Mouse (Mus musculus) stomach, embryonic 15.5 days (tissue): ENCODE data around the gene Bpi. TPM values are rescaled to one million over a fixed set of nuclear protein-coding genes. Genes with fewer than 3 reads are reported as not detected.

Source experiments
- ATAC-seq: fragments of 200-750 bp; cut with Nextera tagmentation; 2 replicates; pipeline ENCODE4 v1.8.0; 2017; ENCODE audit warnings: low read depth, moderate number of reproducible peaks, moderate TSS enrichment; ENCODE audit not compliant: insufficient read depth, low FRiP score
- H3K27ac ChIP-seq: fragments of 300-500 bp; sonication (generic); 2 replicates; pipeline ENCODE4 v1.5.1; 2015; ENCODE audit warnings: mild to moderate bottlenecking, inconsistent platforms
- H3K27me3 ChIP-seq: fragments of 300-500 bp; sonication (generic); replicated peaks from 2 replicates; pipeline ENCODE4 v1.6.1; 2015; ENCODE audit warnings: inconsistent platforms
- H3K36me3 ChIP-seq: fragments of 300-500 bp; sonication (generic); 2 replicates; pipeline ENCODE4 v1.6.1; 2015; ENCODE audit warnings: inconsistent platforms
- H3K4me1 ChIP-seq: fragments of 300-500 bp; sonication (generic); 2 replicates; pipeline ENCODE4 v1.6.1; 2015; ENCODE audit warnings: inconsistent platforms
- H3K4me2 ChIP-seq: fragments of 300-500 bp; sonication (generic); 2 replicates; pipeline ENCODE4 v1.6.1; 2015; ENCODE audit warnings: mild to moderate bottlenecking, inconsistent platforms
- H3K4me3 ChIP-seq: fragments of 300-500 bp; sonication (generic); replicated peaks from 2 replicates; pipeline ENCODE4 v1.5.1; 2015; ENCODE audit warnings: inconsistent platforms
- H3K9ac ChIP-seq: fragments of 300-500 bp; sonication (generic); 2 replicates; pipeline ENCODE4 v1.6.1; 2015; ENCODE audit warnings: inconsistent platforms
- H3K9me3 ChIP-seq: fragments of 300-500 bp; sonication (generic); 2 replicates; pipeline ENCODE4 v1.6.1; 2016; ENCODE audit warnings: inconsistent platforms
- WGBS: fragments of 180-500 bp; shearing (Covaris S2); methylation state at CpG from one replicate; pipeline ENCODE4 v1.1.7; 2015; 5-methylcytosine and 5-hydroxymethylcytosine counted together
- polyA plus RNA-seq: library from polyadenylated mRNA; unstranded; fragments of >200 nt; fragmentation: Nextera tagmentation; extraction: Ambion mirVana; gene quantifications from 2 replicates; pipeline ENCODE4 v1.2.1, GENCODE M21; 2015

The Bpi gene
- polyA plus RNA-seq, 1 experiment from 2014 or later: not detected

GRCm38 (mm10) chr2:158228670-158229502 lies 29.0 kb upstream of the Bpi start, which contains the start of gene D630003M21Rik:
D630003M21Rik (minus strand) TSS chr2:158229222.
- Histone ChIP-seq H3K4me1 (peaks cover 23% of the 10 kb centered on the region), H3K9ac (no peak within 1 kb of the TSS), H3K9me3 (no peaks in the 10 kb centered on the region), H3K4me2 (peak within 1 kb of the TSS; percentile 69), H3K27ac (no peak within 1 kb of the TSS), H3K27me3 (0 out of 2 replicates have a peak, but pooled peaks cover 4% of the 10 kb centered on the region), H3K36me3 (no peaks in the 10 kb centered on the region), H3K4me3 (peak within 1 kb of the TSS; percentile 39)
- under 1% methylated on average over 50 of the region's 55 CpGs for WGBS
- ATAC-seq: peak; percentile 63

DNA sequence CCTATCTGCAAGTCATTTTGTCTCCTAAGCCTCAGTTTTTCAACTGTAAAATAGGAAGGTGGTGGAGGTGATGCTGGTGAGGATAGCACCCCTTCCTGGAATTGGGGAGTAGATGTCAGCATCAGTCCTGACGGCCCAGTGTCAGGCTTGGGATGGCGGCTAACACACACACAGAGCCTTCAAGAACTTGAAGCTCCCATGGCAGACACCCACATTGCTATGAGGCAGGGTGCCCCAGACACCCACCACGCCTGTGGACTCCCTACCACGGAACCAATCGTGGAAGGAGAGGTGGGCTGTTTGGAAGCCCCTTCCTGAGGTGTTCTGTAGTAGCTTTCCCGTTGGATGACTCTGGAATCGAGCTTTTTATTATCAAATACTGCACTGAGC lies 28.4 kb upstream of the Bpi start:
- H3K9me3 ChIP-seq: no peaks in the 10 kb centered on the region
- H3K36me3 ChIP-seq: no peaks in the 10 kb centered on the region
- ATAC-seq: no peak
- 30% methylated on average over 7 of the region's 7 CpGs for WGBS
- no peak overlapping the region for H3K27ac ChIP-seq
- 0 out of 2 replicates have a peak, but pooled peaks cover 4% of the 10 kb centered on the region for H3K27me3 ChIP-seq
- peak overlapping the region; percentile 39 for H3K4me3 ChIP-seq
- H3K4me2 ChIP-seq: peak overlapping the region; percentile 69
- H3K4me1 ChIP-seq: peaks cover 23% of the 10 kb centered on the region
- H3K9ac ChIP-seq: no peak overlapping the region

DNA sequence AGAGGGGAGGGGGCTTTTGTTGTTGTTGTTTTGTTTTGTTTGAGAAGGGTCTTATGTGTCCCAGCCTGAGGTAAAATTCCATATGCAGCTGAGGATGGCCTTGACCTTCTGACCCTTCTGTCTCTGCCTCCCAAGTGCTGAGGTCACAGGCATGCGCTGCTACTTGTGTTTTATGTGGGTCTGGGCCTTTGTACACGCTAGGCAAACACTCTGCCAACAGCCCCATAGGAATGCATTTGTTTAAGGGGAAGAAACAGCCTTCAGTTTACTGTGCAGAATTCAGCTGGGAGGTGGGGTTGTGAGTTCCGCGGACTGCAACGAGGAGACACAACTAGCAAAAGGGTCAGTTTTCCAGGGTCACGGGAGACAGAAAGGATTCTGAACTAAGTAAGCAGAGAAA lies 27.3 kb upstream of the Bpi start:
- no peaks in the 10 kb centered on the region for H3K36me3 ChIP-seq
- no peak for ATAC-seq
- H3K4me3 ChIP-seq: no peak overlapping the region
- peaks cover 23% of the 10 kb centered on the region for H3K4me1 ChIP-seq
- no peak overlapping the region for H3K27ac ChIP-seq
- H3K27me3 ChIP-seq: 0 out of 2 replicates have a peak, but pooled peaks cover 4% of the 10 kb centered on the region
- WGBS: 40% methylated on average over 6 of the region's 6 CpGs
- H3K4me2 ChIP-seq: no peak overlapping the region
- H3K9me3 ChIP-seq: no peaks in the 10 kb centered on the region
- H3K9ac ChIP-seq: no peak overlapping the region

GRCm38 (mm10) chr2:158231071-158231470 lies 26.8 kb upstream of the Bpi start:
- Histone ChIP-seq H3K4me3 (no peak overlapping the region), H3K27ac (no peak overlapping the region), H3K4me2 (no peak overlapping the region), H3K9ac (no peak overlapping the region), H3K9me3 (no peaks in the 10 kb centered on the region), H3K36me3 (no peaks in the 10 kb centered on the region), H3K27me3 (0 out of 2 replicates have a peak, but pooled peaks cover 4% of the 10 kb centered on the region), H3K4me1 (peaks cover 23% of the 10 kb centered on the region)
- WGBS: 46% methylated on average over 5 of the region's 5 CpGs
- no peak for ATAC-seq

DNA sequence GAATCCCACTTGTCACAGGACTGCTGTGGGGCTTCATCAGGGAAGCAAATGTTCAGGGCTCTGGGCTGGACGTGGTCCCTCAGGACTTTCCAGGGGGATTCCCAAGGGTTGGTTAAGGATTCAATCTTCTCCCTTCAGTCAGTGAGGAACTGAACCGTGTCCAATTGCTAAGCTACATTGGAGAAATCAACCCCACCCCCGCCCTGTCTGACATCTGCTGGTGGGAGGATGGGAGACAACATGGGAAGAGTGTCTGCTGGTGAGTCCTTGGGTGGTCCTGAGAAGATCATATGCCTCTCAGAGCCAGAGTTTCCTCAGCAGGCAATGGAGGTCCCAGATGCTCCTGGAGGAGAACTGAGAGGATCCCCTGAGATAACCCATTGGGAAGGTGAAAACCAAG lies 25.5 kb upstream of the Bpi start:
- Histone ChIP-seq H3K27me3 (0 out of 2 replicates have a peak, but pooled peaks cover 4% of the 10 kb centered on the region), H3K4me2 (no peak overlapping the region), H3K36me3 (no peaks in the 10 kb centered on the region), H3K4me3 (no peak overlapping the region), H3K27ac (no peak overlapping the region), H3K4me1 (peaks cover 23% of the 10 kb centered on the region), H3K9ac (no peak overlapping the region), H3K9me3 (no peaks in the 10 kb centered on the region)
- WGBS: 57% methylated on average over 3 of the region's 3 CpGs
- no peak for ATAC-seq

DNA sequence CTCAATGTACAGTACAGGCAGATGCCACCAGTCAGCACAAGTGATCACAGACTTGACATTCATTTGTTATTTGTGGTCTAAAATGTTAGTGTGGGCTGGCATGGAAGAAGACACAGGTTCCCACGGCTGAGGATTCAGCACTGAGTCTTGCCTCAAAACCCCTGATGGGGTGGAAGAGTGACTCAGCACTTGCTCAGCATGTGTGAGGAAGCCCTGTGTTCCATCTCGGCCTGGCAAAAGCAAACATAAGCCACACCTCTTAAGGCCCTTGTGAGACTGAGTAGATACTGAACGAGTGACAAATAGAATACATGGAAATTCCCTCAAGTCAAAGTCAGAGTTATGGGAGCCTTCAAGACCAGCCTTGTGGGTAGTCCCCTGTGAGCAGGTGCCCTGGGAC lies 24.8 kb upstream of the Bpi start:
- Histone ChIP-seq H3K4me1 (peaks cover 23% of the 10 kb centered on the region), H3K9me3 (no peaks in the 10 kb centered on the region), H3K9ac (no peak overlapping the region), H3K4me2 (no peak overlapping the region), H3K27me3 (0 out of 2 replicates have a peak, but pooled peaks cover 4% of the 10 kb centered on the region), H3K4me3 (no peak overlapping the region), H3K27ac (no peak overlapping the region), H3K36me3 (no peaks in the 10 kb centered on the region)
- WGBS: 53% methylated on average over 3 of the region's 3 CpGs
- ATAC-seq: no peak

GRCm38 (mm10) chr2:158236698-158237097 lies 21.2 kb upstream of the Bpi start:
- ATAC-seq: no peak
- no peak overlapping the region for H3K27ac ChIP-seq
- H3K4me3 ChIP-seq: no peak overlapping the region
- H3K27me3 ChIP-seq: no peaks in the 10 kb centered on the region
- H3K9me3 ChIP-seq: no peaks in the 10 kb centered on the region
- no peak overlapping the region for H3K9ac ChIP-seq
- H3K36me3 ChIP-seq: no peaks in the 10 kb centered on the region
- no peaks in the 10 kb centered on the region for H3K4me1 ChIP-seq
- H3K4me2 ChIP-seq: no peak overlapping the region

- ATAC-seq: no peak
- Histone ChIP-seq H3K9me3 (no peaks in the 10 kb centered on the region), H3K27me3 (no peaks in the 10 kb centered on the region), H3K4me1 (no peaks in the 10 kb centered on the region), H3K4me3 (no peak overlapping the region), H3K9ac (no peak overlapping the region), H3K27ac (no peak overlapping the region), H3K4me2 (no peak overlapping the region), H3K36me3 (no peaks in the 10 kb centered on the region)
- WGBS: 85% methylated on average over 5 of the region's 5 CpGs
These were observed 19.8 kb upstream of the Bpi start for GRCm38 (mm10) chr2:158238101-158238500.

- Histone ChIP-seq H3K27me3 (no peaks in the 10 kb centered on the region), H3K9ac (no peak overlapping the region), H3K4me1 (no peaks in the 10 kb centered on the region), H3K36me3 (no peaks in the 10 kb centered on the region), H3K9me3 (no peaks in the 10 kb centered on the region), H3K4me2 (no peak overlapping the region), H3K4me3 (no peak overlapping the region), H3K27ac (no peak overlapping the region)
- ATAC-seq: no peak
- 65% methylated on average over 5 of the region's 5 CpGs for WGBS
These were observed 16.7 kb upstream of the Bpi start for GRCm38 (mm10) chr2:158241126-158241738.

DNA sequence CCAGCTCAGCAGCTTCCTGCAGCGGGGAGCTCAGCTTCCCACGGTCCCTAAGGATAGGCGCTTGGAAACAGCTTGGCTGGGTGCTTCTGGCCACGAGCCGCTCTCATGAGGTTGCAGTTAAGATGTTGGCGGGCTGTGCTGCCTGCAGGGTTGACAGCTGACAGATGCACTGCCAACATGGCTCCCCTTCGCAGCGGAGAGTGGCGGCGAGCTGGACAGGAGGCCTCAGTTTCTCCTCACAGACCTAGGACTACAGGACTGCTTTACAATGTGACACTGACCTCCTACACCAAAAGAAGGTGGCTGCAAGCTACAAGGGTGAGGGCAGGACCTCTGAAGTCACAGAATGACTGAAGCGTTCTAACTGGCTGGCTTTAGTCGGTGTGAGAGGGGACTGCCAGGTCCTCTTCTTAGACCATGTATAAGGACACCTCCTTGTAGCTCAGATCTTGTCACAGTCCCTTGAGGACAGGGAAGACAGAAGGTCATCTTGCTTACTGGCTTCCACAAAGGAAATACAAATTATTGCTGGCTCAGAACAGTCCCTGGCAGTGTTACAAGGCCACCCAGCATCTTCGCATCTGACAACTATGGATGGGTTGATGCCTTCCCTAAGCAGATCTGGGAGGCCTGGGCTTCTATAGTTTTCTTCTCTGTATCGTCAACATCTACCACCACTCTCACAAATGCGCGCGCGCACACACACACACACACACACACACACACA lies 15.6 kb upstream of the Bpi start:
- WGBS: 76% methylated on average over 18 of the region's 18 CpGs
- no peak for ATAC-seq

DNA sequence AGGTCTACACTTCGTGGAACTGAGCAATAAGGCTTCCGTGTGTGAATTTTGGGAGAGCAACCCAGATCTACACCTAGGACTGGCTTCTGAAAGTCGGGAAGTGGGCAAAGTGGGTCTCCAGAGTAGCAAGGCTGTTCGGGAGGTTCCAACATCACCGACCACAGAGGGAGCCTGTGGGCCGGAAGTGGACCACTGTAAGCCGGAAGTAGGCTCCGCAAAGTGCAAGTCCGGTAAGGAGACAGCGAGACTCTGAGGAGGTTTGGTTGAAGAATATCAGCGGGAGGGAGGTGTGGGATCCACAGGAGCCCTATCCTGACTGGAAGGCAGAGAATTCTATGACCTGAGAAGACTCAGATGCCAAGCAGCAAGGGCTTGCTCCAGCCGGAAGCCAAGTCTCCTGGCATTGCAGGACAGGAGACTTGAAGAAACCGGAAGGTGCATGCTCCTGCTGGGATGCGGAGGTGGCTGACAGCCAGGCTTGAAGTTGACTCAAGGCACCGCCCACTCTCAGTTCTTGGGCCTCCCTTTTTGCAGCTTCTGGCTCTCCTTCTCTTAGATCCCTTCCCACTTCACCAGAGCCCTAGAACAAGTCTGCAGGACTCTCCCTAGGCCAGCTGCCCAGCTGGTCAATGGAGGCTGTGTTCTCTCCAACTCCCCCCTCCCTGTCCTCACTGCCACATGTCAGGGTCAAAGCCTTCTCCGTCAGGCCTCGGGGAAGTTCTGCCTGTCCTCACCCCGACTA lies 14.6 kb upstream of the Bpi start:
- ATAC-seq: no peak
- no peaks in the 10 kb centered on the region for H3K4me1 ChIP-seq
- no peak overlapping the region for H3K9ac ChIP-seq
- WGBS: 72% methylated on average over 18 of the region's 18 CpGs
- H3K27ac ChIP-seq: no peak overlapping the region; the same call in 1 of the 2 replicates
- H3K36me3 ChIP-seq: no peaks in the 10 kb centered on the region
- no peak overlapping the region for H3K4me3 ChIP-seq
- H3K4me2 ChIP-seq: no peak overlapping the region
- H3K9me3 ChIP-seq: no peaks in the 10 kb centered on the region
- no peaks in the 10 kb centered on the region for H3K27me3 ChIP-seq

More for the DNA sequence above, 15.6 kb upstream of the Bpi start:
- Histone ChIP-seq H3K4me2 (no peak overlapping the region), H3K9me3 (no peaks in the 10 kb centered on the region), H3K27me3 (no peaks in the 10 kb centered on the region), H3K4me3 (no peak overlapping the region), H3K9ac (no peak overlapping the region), H3K4me1 (no peaks in the 10 kb centered on the region), H3K36me3 (no peaks in the 10 kb centered on the region), H3K27ac (no peak overlapping the region)
